Mouse (Mus musculus) embryonic facial prominence, embryonic 11.5 days (tissue): ENCODE data around the gene U2af2. TPM values are rescaled to one million over a fixed set of nuclear protein-coding genes. Genes with fewer than 3 reads are reported as not detected.
A peak's percentile ranks its signal among the peaks of the same experiment; 100 is the strongest.
"Not testable (repeated sequence)": the region's sequence is repeated elsewhere in the genome, so short reads cannot be mapped to it uniquely, and the experiment has no call there.

Source experiments
- ATAC-seq: fragments of 200-750 bp; cut with Nextera tagmentation; replicated peaks from 2 replicates; pipeline ENCODE4 v1.8.0; 2017; ENCODE audit warnings: low read depth; ENCODE audit not compliant: insufficient number of reproducible peaks, low FRiP score, low TSS enrichment
- DNase-seq: peaks from one replicate; pipeline ENCODE4 v3.0.0-alpha.2; 2015; ENCODE audit warnings: low spot score
- H3K27ac ChIP-seq: fragments of 300-500 bp; sonication (generic); replicated peaks from 2 replicates; pipeline ENCODE4 v1.5.1; 2014; ENCODE audit warnings: mild to moderate bottlenecking, low read depth, low read length, control low read depth
- H3K27me3 ChIP-seq: fragments of 300-500 bp; sonication (generic); 2 replicates; pipeline ENCODE4 v1.6.1; 2014; ENCODE audit warnings: mild to moderate bottlenecking, low read length, moderate library complexity, mixed read lengths; ENCODE audit not compliant: control insufficient read depth, insufficient read depth
- H3K36me3 ChIP-seq: fragments of 300-500 bp; sonication (generic); replicated peaks from 2 replicates; pipeline ENCODE4 v1.6.1; 2014; ENCODE audit warnings: low read depth, mild to moderate bottlenecking, low read length, moderate library complexity, mixed read lengths; ENCODE audit not compliant: control insufficient read depth, insufficient read depth
- H3K4me1 ChIP-seq: fragments of 300-500 bp; sonication (generic); 2 replicates; pipeline ENCODE4 v1.6.1; 2014; ENCODE audit warnings: low read length, mixed read lengths; ENCODE audit not compliant: control insufficient read depth, insufficient read depth
- H3K4me2 ChIP-seq: fragments of 300-500 bp; sonication (generic); 2 replicates; pipeline ENCODE4 v1.6.1; 2014; ENCODE audit warnings: low read depth, mild to moderate bottlenecking, control low read depth, low read length, moderate library complexity
- H3K4me3 ChIP-seq: fragments of 300-500 bp; sonication (generic); 2 replicates; pipeline ENCODE4 v1.5.1; 2014; ENCODE audit warnings: low read depth, low read length, control low read depth
- H3K9ac ChIP-seq: fragments of 300-500 bp; sonication (generic); replicated peaks from 2 replicates; pipeline ENCODE4 v1.6.1; 2014; ENCODE audit warnings: mild to moderate bottlenecking, control low read depth, low read length
- H3K9me3 ChIP-seq: fragments of 300-500 bp; sonication (generic); replicated peaks from 2 replicates; pipeline ENCODE4 v1.6.1; 2016; ENCODE audit warnings: mild to moderate bottlenecking, low read length, inconsistent platforms, mixed read lengths; ENCODE audit not compliant: control insufficient read depth
- WGBS: fragments of 180-500 bp; shearing (Covaris S2); extraction: QIAGEN DNeasy Blood & Tissue Kit; methylation state at CpG from one replicate; pipeline ENCODE4 v1.1.7; 2014; 5-methylcytosine and 5-hydroxymethylcytosine counted together
- polyA plus RNA-seq: library from polyadenylated mRNA; unstranded; fragments of >200 nt; fragmentation: Nextera tagmentation; extraction: Ambion mirVana; gene quantifications from 2 replicates; pipeline ENCODE4 v1.2.1, GENCODE M21; 2014

The U2af2 gene
- polyA plus RNA-seq, 1 experiment from 2014 or later, result 156 TPM

DNA sequence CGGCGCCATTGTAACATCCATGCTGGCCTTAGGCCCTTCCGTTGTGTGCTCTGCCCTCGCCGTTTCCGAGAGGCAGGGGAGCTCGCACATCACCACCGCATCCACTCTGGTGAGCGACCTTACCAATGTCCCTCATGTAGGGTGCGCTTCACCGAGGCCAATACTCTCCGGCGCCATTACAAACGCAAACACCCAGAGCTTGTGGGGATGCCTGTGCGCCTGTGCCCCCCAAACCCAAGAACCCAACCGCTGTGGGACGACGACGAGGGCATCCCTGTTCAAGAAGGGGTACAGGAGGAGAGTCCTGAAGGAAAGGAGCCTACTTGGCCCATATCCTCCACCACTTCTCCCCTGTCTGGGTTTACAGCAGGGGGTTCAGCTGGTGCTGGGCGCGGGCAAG is 44.0 kb upstream of the U2af2 start:
- Histone ChIP-seq H3K27ac (no peak overlapping the region), H3K36me3 (peaks cover 3% of the 10 kb centered on the region), H3K27me3 (no peaks in the 10 kb centered on the region), H3K4me2 (no peak overlapping the region), H3K9me3 (no peaks in the 10 kb centered on the region), H3K9ac (no peak overlapping the region), H3K4me3 (no peak overlapping the region), H3K4me1 (no peaks in the 10 kb centered on the region; the same call in 1 of the 2 replicates)
- DNase-seq (no peak), ATAC-seq (no peak)
- WGBS, result 97% methylated on average over 21 of the region's 21 CpGs

DNA sequence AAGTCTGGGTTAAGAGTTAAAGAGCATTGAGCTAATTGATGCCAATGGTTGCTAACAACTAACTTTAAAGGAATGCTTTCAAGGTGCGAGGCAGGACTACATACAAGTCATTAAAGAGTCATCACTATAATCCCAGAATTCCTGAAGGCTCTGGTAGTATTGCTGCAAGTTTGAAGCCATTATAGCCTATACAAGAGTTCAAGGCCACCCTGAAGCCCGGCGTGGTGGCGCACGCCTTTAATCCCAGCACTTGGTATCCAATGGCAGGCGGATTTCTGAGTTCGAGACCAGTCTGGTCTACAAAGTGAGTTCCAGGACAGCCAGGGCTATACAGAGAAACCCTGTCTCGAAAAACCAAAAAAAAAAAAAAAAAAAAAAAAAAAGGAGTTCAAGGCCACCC is 42.4 kb upstream of the U2af2 start:
- not testable (repeated sequence) for DNase-seq, ATAC-seq, H3K27me3 ChIP-seq, H3K9me3 ChIP-seq, H3K36me3 ChIP-seq, H3K4me1 ChIP-seq
- H3K4me3 ChIP-seq, result peak overlapping the region; percentile 81
- WGBS, result 31% methylated on average over 8 of the region's 8 CpGs
- H3K9ac ChIP-seq, result peak overlapping the region; percentile 96
- peak overlapping the region; percentile 94 for H3K27ac ChIP-seq
- peak overlapping the region; percentile 40 for H3K4me2 ChIP-seq

DNA sequence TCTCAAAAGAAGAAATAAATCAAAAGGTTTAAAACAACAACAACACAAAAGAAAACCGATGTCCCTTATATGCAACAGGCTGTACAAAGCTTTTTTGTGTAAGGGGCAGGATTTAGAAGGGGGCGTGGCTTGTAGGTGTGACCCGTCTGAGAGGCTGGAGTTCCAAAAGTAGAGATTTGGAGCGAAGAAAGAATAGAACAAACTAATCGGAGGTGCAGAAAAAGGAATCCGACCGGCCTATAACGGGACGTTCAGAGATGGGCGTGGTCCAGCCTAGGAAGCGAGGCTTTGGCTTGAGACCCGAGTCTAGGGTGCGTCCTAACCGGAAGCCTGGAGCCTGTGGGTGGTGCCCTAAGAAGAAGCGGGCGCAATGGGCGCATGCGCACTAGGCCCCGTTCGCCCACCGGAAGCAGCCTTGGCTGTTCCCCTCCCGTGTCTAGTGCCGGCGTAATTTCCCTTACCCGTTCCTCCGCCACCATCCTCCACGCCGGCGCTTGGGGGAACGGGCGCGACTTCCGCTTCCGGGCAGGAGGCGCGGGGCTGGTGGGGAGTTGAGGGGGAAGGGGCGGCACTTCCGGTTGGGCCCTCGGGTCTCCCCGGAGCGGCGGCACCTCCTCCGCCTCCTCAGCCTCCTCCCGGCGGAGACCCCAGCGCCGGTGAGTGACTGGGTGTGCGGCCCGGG is 41.8 kb upstream of the U2af2 start, which contains the start of the genes Zfp865 and Ccdc106:
TSS of gene Zfp865 (plus strand) at position 377 of the 682 bp plus-strand sequence.
TSS of gene Ccdc106 (plus strand) at position 554 of the 682 bp plus-strand sequence.
- WGBS, result under 1% methylated on average over 49 of the region's 49 CpGs
- peak; percentile 99 for DNase-seq
- H3K4me1 ChIP-seq, result no peaks in the 10 kb centered on the region
- H3K4me3 ChIP-seq, result peak within 1 kb of the TSS; percentile 81
- no peaks in the 10 kb centered on the region for H3K9me3 ChIP-seq
- peak within 1 kb of the TSS; percentile 94 for H3K27ac ChIP-seq
- peak within 1 kb of the TSS; percentile 96 for H3K9ac ChIP-seq
- peaks cover 3% of the 10 kb centered on the region for H3K36me3 ChIP-seq
- ATAC-seq, result peak; percentile 88
- peak within 1 kb of the TSS; percentile 73 for H3K4me2 ChIP-seq
- no peaks in the 10 kb centered on the region for H3K27me3 ChIP-seq

DNA sequence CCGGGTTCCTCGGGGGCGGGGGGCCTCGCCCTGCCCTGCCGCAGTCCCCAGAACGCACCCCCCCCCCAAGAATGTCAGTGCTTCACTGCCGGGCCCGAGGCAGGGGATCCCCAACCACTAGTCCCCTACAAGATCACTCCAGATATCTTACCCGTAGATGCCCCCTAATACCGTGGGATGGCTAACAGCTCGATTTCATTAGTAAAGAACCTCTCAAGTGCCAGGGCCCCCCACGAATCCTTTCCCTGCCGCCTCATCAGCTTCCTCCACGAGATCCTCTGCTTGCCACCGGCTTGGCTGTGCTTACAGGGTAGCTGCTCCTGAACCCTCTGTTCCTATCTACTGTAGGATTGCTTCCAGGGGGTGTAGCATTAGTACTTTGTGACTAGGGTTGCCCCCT is 41.3 kb upstream of the U2af2 start:
- Histone ChIP-seq H3K4me3 (peak overlapping the region; percentile 81), H3K36me3 (peaks cover 3% of the 10 kb centered on the region), H3K4me1 (no peaks in the 10 kb centered on the region), H3K27ac (peak overlapping the region; percentile 94), H3K9me3 (no peaks in the 10 kb centered on the region), H3K27me3 (no peaks in the 10 kb centered on the region), H3K4me2 (peak overlapping the region; percentile 73), H3K9ac (peak overlapping the region; percentile 96)
- under 1% methylated on average over 13 of the region's 15 CpGs for WGBS
- ATAC-seq, result peak; percentile 1; the same call in 1 of the 2 replicates
- DNase-seq, result peak; percentile 28

DNA sequence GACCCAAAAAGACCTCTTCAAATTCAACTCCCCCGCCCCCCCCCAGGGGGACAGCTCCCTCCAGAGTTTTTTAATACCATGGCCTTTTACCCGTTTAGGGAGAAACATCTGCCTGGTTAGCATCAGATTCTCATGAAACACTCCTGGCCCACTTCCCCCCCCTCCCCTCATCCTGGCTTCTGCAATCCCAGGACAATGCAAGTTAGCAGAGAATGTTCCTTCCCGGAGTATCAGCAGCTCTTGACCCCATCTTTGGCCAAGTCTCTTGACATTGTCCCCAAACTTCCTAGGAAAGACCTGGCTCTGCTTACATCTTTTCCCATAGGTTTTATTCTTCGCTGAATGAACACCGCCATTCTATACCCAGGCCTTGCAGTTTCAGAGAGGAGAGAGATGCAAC is 40.7 kb upstream of the U2af2 start:
- Histone ChIP-seq H3K27me3 (no peaks in the 10 kb centered on the region), H3K4me3 (peak overlapping the region; percentile 81), H3K9ac (peak overlapping the region; percentile 96), H3K4me1 (no peaks in the 10 kb centered on the region), H3K36me3 (peaks cover 3% of the 10 kb centered on the region), H3K4me2 (peak overlapping the region; percentile 73), H3K27ac (peak overlapping the region; percentile 94; the same call in 1 of the 2 replicates), H3K9me3 (no peaks in the 10 kb centered on the region)
- ATAC-seq (no peak), DNase-seq (no peak)
- WGBS, result 53% methylated on average over 5 of the region's 5 CpGs

DNA sequence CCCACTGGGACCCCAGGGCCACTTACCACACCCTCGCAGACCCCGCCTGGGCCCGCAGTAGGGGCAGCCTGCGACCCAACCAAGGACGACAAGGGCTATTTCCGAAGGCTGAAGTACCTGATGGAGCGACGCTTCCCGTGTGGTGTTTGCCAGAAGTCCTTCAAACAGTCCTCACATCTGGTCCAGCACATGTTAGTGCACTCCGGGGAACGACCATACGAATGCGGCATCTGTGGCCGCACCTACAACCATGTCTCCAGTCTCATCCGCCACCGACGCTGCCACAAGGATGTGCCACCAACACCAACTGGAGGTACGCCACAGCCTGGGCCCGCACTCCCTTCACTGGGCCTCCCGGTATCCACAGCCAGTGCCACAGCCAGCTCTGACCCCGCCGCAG is 32.4 kb upstream of the U2af2 start:
- Histone ChIP-seq H3K9ac (no peak overlapping the region), H3K36me3 (peaks cover 46% of the 10 kb centered on the region), H3K27me3 (no peaks in the 10 kb centered on the region), H3K9me3 (peaks cover 28% of the 10 kb centered on the region), H3K4me3 (no peak overlapping the region), H3K4me1 (no peaks in the 10 kb centered on the region), H3K27ac (no peak overlapping the region), H3K4me2 (no peak overlapping the region)
- no peak for DNase-seq
- WGBS, result 94% methylated on average over 22 of the region's 22 CpGs
- no peak for ATAC-seq

DNA sequence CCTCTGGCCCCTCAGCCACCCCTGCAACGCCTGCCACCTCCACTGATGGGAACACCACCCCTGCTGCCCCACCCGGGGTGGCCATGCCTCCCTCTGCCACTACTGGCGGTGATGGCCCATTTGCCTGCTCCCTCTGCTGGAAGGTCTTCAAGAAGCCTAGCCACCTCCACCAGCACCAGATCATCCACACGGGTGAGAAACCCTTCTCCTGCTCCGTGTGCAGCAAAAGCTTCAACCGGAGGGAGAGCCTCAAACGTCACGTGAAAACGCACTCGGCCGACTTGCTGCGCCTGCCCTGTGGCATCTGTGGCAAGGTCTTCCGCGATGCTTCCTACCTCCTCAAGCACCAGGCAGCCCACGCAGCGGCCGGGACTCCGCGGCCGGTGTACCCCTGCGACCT is 32.0 kb upstream of the U2af2 start:
- Histone ChIP-seq H3K27me3 (no peaks in the 10 kb centered on the region), H3K27ac (no peak overlapping the region), H3K9ac (no peak overlapping the region), H3K4me1 (no peaks in the 10 kb centered on the region), H3K36me3 (peaks cover 46% of the 10 kb centered on the region), H3K4me2 (no peak overlapping the region), H3K4me3 (no peak overlapping the region), H3K9me3 (peaks cover 28% of the 10 kb centered on the region)
- DNase-seq (no peak), ATAC-seq (no peak)
- WGBS, result 92% methylated on average over 21 of the region's 21 CpGs

DNA sequence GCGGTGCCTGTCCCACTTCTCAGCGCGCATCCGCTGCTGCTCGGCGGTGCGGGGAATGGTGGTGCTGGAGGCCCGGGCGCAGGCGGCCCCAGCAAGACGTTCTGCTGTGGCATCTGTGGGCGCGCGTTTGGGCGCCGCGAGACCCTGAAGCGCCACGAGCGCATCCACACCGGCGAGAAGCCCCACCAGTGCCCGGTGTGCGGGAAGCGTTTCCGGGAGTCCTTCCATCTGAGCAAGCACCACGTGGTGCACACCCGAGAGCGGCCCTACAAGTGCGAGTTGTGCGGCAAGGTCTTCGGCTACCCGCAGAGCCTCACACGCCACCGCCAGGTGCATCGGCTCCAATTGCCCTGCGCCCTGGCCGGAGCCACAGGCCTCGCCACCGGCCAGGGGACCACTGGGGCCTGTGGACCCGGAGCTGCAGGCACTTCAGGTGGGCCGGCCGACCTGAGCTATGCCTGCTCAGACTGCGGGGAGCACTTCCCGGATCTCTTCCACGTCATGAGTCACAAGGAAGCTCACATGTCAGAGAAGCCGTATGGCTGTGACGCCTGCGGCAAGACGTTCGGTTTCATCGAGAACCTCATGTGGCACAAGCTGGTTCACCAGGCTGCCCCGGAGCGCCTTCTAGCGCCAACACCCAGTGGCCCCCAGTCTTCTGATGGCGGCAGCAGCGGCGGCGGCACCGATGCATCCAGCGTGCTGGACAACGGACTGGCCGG is 31.2 kb upstream of the U2af2 start:
- DNase-seq, result no peak
- no peaks in the 10 kb centered on the region for H3K4me1 ChIP-seq
- ATAC-seq, result no peak
- no peaks in the 10 kb centered on the region for H3K27me3 ChIP-seq
- H3K4me3 ChIP-seq, result no peak overlapping the region
- H3K4me2 ChIP-seq, result no peak overlapping the region
- peaks cover 46% of the 10 kb centered on the region for H3K36me3 ChIP-seq
- H3K9me3 ChIP-seq, result peaks cover 28% of the 10 kb centered on the region
- H3K9ac ChIP-seq, result no peak overlapping the region
- H3K27ac ChIP-seq, result no peak overlapping the region
- 85% methylated on average over 63 of the region's 63 CpGs for WGBS
